Mouse (Mus musculus): Measurements from ENCODE around the gene Rmnd5a.

The Rmnd5a gene

DNA sequence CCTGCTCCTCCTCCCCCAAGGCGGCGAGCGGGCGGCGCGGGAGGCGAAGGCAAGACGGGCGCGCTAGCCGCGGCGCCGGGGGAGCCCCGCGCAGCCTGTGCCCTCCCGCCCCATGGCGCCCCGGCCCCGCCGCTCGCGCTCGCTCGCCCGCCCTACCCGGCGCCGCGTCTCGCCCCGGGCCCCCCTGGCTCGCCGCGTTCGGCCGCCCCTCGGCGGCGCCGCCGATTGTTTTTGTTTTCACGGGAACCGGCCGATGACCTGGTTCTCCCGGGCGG lies 283 bp downstream of the Rmnd5a start:
- DNase-seq, result no peak

DNA sequence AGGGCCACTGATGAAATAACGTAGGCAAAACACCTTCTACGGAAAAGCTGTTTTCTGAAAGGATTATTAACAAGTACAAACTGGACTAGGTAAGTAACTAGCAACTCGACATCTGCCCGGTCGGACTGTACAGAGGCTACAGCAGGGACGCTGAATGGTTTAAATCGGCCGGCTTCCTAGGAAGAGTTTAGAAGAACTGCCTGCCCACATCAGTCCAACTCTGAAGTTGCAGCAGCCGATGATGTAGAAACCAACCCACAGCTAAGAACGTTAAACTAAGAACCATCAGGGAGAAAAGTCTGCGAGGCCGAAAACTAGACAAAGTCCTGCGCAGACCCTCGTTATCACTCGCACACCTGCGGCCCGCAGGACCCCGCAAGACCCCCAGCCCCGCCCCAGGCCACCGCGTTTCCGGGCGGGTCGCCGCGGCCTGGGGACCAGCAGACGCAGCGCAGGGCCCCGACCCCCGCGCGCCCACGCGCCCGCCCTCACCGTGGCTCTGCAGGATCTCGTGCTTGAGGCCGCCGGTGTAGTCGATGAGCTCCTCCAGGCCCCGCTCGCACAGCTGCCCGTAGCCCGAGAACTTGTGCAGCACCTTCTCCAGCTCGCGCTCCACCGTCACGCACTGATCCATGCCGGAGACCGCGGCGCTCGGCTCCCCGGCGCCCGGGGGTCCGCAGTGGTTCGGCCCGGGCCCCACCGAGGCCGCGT lies 776 bp downstream of the Rmnd5a start:
- DNase-seq, result peak; percentile 68 to 80

DNA sequence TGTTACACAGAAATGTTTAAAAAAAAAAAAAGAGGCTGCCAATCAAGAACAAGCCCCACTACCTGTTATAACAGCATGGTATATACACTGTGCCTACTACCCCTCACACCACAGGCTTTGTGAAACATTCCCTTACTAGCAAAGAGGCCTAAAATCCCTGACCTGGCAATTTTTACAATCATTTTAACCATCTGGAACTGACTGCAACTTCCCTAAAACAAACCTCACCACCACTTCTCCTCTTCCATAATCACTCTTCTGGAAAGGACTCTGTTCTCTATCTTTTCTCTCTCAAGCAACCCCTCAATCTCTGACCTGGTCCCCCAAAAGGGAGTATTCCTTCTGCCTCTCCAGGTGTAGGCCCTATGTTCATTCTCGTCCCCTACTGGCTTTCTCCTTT lies 2.4 kb downstream of the Rmnd5a start:
- DNase-seq, result no peak

DNA sequence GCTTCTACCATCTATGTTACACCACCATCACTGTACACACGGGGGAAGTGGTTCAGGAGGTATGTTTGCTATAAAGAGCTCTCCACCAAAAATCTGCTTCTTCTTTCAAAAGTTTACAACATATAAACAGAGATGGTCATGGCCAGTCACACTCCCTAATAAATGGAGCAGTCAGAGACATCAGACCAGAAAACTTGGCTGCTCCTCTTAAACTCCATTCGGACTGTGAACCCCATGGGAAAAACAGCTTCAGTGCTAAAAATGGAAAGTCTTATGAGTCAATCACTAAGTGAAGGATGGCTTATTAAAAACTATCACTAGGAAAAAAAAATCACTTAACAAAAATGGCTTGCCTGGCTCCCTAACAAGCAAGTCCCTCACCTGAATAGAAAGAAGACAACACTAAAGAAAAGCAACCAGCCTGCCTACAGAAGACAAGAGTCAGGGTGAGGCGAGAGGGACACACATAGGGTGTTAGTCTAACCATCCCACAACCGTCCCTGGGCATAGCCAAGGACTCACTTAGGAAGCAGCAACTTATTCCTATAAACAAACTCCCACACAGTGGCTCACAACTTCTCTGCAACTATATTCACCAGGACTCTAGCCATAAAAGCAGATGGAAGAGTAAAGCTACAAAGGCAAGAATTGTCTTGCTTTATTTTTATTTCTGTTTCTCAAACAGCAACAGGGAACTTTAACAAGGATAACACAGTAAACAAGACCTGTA lies 12.3 kb downstream of the Rmnd5a start:
- DNase-seq, result no peak

DNA sequence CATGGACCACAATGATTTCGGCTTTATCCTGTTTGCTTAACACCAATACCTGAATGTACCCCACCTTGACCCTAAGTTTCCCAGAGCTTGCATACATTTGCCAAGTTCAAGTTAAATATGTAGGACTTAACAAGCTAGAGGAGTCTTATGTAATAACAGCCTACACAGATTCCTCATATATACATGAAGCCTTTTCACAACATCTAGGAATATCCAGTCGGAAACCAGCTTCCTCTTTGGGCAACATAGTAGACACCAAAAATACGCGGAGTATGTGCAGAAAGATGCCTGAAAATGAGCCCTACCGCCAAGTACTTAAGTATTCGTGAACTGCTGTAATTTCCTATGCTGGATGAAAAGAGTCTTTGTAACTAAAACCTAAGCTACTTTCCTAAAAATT lies 14.8 kb downstream of the Rmnd5a start:
- no peak for DNase-seq

DNA sequence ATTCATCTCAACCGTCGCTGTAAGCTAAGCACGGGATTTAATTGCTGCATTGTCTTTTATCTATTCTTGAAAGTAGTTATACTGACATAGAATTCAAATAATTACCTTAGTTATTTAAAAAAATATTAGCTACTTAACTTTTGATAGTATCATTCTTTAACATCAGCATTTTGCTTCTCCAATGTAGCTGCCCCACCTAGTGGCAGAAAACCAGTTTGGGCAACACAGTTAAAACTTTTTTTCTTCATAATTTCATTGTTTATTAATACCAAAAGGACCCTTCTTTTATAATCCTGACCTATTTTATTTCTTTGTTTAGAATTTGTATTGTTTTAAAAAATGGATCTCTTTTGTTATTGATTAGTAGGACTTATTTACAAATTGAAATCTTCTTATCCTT lies 17.3 kb downstream of the Rmnd5a start:
- DNase-seq, result peak; percentile 46 to 47

DNA sequence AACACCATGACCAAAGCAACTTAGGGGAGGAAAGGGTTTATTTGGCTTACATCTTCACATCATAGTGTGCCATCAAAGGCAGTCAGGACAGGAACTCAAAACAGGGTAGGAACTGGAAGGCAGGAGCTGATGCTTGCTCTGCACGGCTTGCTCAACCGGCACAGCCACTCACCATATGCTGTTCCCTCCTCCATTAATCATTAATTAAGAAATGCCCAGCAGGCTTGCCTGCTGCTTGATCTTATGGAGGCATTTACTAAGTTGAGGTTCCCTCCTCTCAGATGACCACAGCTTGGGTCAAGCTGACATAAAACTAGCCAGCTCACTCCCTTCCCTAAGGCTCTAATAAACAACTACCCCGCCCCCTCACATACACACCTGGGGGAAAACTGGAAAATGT lies 18.3 kb downstream of the Rmnd5a start:
- DNase-seq, result no peak

DNA sequence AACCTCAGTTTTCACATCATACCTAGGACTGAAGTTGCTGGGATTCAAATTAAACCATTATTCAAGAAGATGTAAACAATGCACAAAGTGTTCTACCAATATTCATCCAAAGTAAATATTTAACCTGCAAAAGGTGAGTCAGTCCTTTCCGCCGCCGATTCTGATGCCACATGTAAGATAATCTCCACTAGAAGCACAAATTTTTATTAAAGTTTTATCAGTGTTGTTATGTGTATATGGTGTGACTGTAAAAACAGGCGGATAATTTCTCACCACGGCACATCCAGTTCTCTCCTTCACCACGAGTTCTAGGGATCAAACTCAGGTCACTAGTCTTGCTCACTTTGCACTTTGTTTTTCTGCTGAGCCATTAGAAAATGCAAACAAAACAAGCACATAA lies 19.6 kb downstream of the Rmnd5a start:
- no peak for DNase-seq

DNA sequence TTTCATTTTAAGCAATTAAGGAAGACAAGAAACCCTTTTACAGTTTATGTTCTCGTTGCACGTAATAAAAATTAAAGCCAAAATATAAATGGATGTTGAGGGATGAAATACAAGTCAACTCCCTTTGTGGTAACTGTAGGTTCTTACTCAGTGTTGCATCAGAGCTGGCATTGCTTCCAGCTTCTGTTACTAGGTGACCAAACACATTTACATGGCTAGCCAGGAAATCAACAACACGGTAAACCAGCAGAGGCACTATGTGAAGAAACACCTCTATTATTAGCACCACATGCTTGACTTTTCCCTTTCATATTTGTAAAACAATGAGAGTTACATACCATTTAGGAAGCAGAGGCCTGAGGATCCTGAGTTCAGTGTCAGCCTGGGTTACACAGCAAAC lies 21.6 kb downstream of the Rmnd5a start:
- DNase-seq, result no peak

DNA sequence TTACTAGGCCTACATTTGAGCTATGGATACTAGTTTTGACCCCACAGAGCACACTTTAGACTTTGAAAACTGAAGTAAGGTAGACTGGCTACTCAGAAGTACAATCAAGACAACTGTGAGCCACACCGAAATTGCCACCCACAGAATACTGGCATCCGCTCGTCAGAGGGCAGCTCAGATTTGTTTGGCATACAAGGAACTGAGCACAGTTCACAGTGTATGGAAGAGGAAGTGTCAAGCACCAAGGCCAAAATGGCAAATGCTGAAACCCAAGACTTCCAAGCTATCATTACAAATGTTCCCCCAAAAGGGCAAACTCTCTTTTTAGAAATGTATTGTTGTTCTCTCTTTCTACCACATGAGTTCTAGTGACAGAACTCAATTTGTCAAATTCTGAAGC lies 25.0 kb downstream of the Rmnd5a start:
- no peak for DNase-seq

DNA sequence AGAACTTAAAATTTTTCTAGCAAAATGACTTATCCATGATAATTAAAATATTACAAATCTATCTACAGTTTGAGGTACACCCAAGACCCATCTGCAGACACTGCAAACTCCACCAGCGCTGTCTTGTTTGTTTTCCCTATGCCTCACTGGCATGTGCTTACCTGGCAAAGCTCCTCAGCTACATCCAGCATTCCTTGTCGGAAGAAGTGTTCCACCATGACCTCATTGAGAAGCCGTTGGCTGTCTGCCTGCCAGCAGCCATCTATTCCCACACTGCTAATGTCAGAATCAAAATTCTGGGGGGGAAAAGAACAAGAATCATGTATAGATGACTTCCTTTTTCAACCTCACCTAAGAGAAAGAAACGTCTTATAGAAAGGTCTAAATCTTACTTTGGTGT lies 25.8 kb downstream of the Rmnd5a start:
- peak in 1 of 2 experiments; percentile 25 for DNase-seq

DNA sequence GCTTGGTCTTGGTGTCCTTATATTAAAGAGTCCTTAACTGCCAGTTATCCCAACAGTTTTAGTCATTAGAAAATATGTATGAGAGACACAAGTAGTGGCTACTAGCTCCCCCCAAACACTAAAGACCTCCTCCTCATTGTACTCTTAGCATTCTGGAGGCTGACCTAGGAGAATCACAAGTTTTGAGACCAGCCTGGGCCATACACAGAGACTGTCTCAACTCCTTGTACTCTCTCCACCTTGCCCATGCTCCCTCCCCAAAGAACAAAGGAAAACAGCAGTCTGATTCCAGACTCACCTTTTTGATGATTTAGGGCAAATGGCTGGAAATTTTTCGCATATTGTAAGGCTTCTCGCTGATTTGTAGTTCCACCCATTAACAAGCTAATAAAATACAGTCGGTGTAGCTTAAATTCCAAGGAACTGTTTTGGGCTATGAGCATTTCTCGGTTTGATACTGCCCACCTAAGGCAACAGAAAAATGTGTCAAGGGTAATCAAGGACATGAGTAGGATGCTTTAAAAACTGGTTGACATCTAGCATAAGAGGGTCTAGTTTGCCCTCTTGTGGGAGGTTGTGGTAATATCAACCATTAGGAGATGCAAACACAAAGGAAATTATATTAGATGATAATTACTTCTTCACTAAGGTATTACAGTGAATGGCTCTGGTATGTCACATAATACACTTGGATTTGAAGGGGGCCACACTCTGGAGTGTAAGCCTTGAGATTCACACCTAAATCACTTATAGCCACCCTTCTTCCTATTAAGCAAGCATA lies 41.4 kb downstream of the Rmnd5a start:
- no peak for DNase-seq

DNA sequence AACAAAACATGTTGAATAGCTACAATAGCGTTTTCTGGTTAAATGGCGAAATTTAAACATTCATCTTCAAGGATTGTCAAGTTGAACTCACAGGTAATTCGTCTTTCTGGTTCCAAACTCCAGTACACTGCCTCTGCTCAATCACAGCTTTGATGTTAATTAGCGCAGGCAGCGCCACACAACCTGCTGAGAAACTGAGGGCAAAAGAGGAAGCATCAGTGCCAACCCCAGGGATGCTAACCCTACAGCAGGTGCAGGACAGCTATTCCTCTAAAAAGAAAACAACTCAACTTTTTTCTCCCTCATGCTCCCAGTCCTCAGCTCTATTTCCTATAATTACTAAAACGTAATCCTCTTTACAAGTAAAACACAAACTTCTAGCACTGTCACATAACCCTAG lies 43.7 kb downstream of the Rmnd5a start:
- no peak for DNase-seq

DNA sequence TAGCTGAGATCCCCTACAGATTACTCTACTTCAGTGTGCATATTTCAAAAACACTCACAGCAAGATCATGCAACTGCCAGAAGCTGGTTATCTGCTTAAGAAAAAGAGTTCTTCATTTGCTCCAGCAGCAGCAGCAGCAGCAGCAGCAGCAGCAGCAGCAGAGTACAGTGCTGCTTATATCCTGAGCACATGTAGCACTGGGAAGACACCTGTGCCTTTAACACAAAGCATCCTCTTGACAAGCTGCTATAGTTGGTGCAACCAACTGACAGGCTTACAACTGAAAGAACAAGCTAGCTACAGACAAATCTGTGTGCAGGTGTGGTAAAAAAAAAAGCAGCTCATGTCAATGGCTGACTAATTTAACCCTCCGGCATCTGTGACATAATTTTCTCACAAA lies 44.4 kb downstream of the Rmnd5a start:
- no peak for DNase-seq

DNA sequence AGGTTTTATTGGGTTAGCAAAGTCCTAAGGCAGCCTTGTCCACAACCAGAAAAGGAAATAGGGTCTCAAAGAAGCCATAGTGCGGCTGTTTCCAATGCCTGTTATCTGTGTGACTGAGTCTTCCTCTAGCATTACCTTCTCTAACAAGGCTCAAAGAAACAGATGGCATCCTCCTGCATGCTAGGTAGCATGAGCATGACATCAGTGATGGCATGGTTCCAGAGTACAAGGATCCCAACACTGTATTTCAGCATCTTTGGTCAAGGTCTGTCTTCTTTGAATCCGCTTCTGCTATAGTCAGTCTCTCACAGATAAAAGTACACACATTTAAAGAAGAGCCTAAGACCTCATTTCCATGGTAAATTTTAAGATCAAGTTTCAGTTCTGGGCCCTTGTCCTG lies 49.9 kb downstream of the Rmnd5a start:
- DNase-seq, result no peak

DNA sequence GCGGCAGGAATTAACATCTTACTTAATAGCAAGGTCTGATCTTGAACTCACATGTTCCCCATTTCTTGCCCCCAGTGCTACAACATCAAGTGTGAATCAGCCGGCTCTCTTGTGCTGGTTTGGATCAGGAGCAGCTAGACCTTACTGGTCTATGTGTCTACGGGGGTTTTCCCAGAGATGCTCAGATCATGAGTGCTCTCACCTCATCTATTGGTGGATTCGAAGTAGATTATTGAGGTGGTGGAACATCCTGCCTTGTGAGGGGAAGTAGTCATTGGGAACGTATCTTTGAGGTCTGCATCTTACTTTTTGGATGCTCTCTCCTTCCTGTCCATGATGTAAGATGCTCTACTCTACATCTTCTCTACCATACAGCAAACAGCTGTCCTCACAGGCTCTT lies 58.8 kb downstream of the Rmnd5a start:
- DNase-seq, result no peak

DNA sequence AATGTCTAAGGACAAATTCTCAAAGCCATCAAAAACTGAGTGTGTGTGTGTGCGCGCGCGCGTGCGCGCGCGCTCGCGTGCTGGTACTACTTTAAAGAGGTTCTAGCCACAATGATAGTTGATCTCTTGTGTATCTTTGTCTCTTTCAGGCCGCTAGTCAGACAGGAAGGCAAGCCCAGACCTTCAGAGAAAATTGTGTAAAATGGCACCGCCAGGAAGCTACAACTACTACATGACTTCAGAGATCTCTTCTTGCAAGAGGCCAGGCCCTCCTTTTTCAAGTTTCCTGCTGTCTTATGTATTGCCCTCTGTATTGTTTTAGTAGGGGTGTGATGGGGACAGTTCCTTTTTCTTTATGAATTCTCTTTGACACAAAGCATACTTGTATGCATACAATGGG lies 63.7 kb downstream of the Rmnd5a start:
- no peak for DNase-seq

DNA sequence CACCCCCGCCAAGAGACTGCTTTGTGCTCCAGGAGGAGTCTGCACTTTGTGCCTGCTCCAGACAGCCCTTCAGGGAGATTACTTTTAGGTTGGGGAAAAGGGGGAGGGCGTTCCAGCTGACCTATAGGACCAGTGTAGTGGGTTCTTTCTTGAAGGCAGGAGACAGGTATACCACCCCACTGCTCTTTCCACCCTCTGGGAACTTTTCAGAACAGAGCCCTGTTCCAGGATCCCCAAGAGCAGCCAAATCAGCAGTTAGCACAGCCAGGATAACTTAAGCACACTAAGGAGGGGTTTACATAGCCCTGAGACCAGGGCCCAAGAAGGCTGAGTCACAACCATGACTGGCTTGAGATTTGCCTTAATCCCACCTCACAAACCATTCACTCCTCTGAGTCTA lies 65.5 kb downstream of the Rmnd5a start:
- DNase-seq, result no peak

DNA sequence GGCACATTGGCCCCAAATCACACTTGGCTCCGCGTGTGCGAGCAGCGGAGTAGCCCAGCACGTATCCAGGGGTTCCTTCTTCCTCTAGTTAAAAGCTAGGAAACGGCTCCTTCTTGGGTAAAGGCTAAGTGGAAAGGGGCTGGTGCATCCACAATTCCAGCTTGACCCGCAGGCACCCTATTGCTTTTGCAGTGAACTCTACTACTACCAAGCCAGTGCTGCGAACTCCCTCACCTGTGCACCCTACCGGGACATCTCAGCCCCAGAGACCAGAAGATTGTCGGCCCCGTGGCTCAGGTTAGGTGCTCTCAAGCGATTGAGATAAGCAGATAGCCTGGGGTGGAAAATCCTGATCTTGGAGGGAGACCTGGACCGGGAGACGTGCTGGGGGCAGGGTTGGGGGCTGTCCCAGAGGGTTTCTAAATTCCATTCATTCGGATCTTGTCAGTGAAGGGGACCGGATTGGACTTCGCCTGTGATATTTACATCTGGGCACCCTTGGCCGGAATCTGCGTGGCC lies 66.1 kb downstream of the Rmnd5a start:
- no peak for DNase-seq

DNA sequence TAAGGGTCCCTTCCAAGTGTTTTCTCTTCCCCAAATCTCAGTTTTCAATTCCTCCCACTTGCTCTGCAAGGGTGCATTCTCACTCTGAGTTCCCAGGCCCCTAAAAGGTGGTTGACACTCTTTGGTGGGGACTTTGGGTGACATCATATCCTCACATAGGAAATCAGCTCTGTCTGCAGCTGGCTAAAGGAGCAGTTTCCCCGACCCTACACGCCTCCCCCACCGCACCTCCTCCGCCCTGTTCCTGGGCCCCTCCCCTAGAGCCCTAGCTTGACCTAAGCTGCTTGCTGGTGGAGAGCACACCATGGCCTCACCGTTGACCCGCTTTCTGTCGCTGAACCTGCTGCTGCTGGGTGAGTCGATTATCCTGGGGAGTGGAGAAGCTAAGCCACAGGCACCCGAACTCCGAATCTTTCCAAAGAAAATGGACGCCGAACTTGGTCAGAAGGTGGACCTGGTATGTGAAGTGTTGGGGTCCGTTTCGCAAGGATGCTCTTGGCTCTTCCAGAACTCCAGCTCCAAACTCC lies 67.1 kb downstream of the Rmnd5a start, which contains the start of gene Cd8a:
Cd8a (plus strand) TSS at position 179 of the 527 bp plus-strand sequence.
- peak in 1 of 2 experiments; percentile 5 for DNase-seq

DNA sequence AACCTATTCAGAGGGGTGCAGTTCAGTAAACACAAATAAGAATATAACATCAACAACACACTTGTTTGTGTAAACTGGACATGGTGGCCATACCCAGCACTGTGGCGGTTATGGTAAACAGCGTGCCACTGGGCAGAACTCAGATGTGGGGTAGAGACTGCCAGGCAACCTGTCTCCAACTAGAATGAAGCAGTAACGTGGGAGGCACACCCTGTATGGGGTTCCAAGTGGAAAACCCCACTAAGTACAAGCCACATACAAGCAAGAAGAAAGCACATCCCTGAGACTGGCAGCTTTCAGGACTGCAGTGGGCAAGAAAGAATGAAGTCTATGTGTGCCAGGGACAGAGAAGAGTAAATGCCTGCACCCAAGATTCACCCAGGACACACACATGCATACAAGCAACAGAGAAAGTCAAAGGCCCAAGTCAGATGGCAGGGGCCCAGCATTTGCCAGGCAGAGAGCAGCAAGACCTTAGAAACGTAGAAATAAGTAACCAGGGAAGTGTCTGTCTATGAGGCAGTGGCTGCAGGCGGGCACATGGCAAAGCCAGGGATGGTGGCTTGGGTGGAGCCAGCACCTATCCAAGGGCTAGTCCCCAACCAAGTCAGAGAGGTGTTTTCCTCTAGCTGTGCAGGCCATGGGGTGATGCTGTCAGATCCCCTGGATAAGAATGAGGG lies 68.3 kb downstream of the Rmnd5a start:
- DNase-seq, result no peak

DNA sequence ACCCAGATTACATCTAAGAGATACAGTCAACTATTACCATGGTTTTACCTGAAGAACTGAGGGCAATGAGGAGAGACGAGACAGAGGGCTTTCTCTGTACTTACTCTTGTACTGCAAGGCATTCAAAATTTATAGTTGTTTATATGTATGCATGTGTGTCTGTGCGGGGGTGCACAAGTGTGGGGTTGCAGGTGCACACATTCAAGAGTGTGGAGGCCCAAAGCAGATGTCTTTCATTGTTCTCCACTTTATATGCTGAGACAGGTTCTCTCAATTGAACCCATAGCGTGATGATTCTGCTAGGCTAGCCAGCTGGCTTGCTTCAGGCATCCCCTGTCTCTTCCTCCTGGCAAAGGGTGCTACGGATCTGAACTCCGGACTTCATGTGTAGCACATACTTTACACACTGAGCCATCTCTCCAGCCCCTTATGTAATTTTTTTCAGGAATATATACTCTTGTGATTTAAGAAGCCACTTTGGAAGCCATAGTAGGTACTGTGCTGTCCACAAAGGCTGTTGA lies 69.3 kb downstream of the Rmnd5a start:
- DNase-seq, result no peak

DNA sequence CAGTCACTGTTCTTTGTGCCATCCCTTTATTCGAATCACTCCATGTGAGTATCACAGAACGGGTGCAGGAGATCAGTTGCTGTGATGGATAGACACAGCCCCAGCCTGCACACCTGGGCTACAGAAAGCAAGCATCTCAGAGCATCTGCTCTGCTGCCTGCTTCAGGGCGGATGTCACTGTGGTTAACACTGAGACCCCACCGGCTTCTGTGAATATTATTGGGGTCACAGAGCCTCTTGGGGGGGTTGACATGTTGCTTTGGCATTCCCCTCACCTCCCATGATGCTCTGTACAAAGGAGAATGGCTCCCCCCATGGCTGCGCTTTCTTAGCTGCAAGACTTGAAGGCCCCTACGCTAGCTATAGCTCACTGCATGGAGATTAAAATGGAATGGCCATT lies 71.0 kb downstream of the Rmnd5a start:
- no peak for DNase-seq

All from kidney, postnatal 4 days (tissue).